Mouse (Mus musculus): Measurements from ENCODE around the gene Fam24a.

Fam24a gene

GRCm38 (mm10) chr7:131333564-131333963, at the start of gene Fam24a:
Fam24a (plus strand) TSS chr7:131333864.
- DNase-seq: no peak

DNA sequence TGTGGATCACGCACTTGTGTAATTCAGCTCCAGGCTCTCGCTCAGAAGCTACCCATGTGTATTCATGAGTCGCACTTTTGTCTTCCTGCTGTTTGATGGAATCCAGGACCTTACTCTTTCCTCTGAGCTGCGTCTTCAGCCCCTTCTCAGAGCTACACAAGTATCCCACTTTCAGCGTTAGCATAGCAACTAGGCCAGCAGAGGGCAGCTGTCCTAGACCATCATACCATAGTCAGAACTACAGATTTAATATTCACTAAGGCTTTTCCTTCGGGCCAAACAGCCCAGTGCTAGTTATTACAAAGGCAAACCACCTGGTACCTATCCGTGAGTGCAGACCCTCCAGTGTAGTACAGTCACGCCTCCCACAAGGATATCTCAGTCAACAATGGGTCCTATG, 36.5 kb upstream of the Fam24a start:
- no peak for DNase-seq

GRCm38 (mm10) chr7:131303340-131303739, 30.3 kb upstream of the Fam24a start:
- DNase-seq: no peak

DNA sequence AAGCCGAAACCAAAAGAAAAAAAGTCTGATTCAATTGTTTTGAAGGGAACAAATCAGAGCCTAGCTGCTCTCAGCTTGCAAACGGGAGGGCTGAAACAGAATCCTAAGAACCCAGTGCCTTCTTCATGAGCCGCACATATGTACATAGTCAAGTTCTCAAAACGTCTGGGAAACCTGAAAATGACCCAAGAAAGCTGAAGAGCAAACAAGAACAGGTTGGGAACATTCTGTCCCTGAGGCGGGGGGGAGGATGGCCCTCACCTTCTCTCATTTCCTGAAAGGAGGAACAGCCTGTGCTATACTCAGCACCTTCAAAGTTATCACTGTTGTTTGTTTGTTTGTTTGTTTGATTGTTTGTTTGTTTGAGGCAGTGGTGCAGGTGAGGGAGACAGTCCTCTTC, 26.9 kb upstream of the Fam24a start:
- no peak for DNase-seq

DNA sequence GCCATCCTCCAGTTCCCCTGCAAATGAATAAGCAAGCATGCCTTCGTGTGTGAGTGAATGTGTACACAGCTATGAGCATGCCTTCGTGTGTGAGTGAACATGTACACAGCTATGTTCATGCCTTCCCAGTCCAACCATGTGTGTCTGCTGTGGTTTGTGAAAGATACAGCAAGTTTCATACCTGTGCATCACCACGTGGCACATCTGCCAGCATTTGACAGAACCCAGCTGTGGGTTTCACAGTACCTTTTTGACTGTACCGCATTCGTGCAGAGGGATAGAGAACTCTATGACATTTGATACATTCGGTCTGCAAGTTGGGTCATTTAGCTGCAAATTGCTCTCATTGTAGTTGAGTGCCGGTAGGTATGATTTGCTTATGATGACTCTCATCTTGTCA, 19.2 kb upstream of the Fam24a start:
- DNase-seq: no peak

DNA sequence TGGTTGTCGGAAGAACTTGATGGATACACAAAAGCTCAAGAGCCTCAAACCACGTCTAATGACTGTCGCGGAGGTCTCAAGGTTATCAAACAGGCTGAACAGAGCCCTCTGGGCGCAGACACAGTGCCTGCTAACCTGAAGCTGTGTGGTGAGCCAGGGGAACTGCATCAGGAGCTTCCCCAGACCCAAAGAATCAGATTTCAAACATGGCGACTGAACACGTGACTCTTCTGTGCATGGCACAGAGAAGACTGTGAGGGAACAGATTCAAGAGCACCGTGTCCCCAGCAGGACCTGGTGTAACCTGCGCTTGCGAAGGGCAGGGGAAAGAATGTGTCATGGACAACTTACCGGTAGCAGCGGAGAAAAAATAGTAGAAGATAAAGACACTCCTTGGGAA, 16.1 kb upstream of the Fam24a start:
- no peak for DNase-seq

DNA sequence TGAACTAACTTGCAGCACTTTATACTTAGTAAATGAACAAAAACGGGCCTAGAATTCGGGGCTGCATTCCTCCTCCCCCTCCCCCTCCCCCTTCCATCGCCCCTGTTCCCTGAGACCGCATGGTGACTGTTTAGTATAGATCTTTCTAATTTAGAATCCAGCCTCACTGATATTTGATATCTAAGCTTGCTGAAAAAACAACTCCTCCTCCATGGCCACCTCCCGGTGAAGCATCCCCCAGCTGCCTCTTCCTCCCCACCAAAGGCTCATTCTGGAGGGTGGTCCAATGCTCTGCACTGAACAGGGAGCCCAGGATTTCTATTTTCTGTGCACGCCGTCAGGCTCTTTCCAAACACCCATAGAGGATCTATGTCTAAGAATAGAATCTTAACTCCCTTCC, 15.3 kb upstream of the Fam24a start:
- no peak for DNase-seq

DNA sequence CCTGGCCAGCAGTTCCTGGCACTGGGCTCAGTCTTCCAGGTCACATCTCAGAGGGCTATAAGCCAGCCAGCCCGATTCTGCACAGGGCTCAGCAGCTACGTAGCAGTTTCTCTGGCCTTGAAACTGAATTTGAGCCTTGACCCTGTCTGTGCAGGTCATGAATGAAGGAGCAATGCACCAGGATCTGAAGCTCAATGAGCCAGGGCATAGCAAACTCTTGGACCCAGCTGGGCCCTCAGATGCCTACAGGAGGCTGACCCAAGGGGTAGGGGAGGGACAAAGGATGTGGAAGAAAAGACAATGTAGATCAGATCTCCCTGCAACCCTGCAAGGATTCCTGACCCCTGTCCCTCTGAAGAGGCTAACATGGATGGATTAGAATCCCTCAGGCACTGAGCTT, 11.5 kb upstream of the Fam24a start, which contains the start of gene Cuzd1:
Cuzd1 (minus strand) TSS at position 101 of the 400 bp plus-strand sequence.
- DNase-seq: no peak

- no peak for DNase-seq
Observed at GRCm38 (mm10) chr7:131327054-131327453, 6.6 kb upstream of the Fam24a start.

DNA sequence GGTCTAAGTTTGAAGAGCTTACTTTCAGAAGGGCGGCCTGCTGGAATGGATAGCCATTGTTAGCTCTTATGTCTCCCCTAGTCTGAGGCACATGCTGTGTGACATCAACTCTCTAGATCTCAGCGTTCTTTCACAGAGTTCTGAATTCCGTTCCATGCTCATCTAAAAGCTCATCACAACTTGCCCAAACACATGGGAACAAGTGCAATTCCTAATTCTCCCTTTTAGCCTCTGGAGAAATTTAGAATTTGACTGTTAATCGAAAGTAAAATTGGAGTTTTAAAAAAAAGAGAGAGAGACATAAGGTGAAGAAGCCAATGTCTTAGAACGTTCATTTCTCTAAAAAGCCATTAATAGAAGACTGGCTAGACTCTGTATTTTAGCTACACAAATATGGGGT, 4.2 kb upstream of the Fam24a start, which contains the start of gene Fam24b:
Fam24b (minus strand) TSS at position 101 of the 400 bp plus-strand sequence.
- no peak for DNase-seq

DNA sequence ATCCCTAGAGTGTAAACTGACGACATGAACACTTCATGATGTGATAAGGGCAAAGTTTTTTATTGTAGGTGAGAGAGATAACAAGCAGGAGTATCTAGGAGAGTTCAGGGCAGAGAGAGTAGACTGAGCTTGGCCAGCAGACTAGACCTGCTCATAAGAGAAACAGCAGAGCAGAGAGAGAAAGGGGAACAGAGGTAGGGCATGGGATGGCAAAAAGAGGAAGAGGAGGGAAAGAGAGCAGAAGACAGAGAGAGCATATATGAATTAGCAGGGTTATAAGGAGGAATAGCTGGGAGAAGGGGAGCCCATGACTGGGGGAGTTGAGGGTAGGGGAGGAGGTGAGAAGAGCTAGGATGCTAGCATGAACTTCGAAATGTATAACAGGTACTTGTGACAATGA, 2.0 kb upstream of the Fam24a start:
- no peak for DNase-seq

DNA sequence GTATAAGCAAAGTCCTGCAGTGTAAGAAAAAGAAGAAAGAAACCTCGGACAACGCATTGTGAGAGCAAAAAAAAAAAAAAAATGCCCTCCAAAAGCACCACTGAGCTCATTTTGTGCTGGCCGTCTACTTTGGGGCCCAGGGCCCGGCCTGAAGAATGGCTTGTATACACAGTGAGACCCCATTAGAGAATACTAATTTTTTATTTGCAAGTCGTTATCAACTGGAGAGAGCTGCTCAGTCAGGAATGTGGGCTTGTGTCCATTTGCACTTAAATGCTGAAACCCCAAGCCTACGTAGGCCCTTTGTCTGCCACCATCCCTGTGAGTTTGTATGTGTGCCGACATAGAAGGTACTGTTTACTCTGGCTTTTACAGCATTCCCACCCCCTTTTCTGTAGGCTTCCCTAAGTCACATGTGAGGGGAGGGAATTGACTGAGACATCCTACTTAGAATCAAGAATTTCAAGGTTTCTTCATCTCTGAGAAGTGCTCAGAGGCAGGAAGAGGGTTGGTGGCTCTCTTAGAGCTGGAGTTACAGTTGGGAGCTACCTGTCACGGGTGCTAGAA, 3.9 kb downstream of the Fam24a start:
- no peak for DNase-seq

- peak; percentile 19 to 53 for DNase-seq
Observed at GRCm38 (mm10) chr7:131345856-131346541, 12.3 kb downstream of the Fam24a start.

DNA sequence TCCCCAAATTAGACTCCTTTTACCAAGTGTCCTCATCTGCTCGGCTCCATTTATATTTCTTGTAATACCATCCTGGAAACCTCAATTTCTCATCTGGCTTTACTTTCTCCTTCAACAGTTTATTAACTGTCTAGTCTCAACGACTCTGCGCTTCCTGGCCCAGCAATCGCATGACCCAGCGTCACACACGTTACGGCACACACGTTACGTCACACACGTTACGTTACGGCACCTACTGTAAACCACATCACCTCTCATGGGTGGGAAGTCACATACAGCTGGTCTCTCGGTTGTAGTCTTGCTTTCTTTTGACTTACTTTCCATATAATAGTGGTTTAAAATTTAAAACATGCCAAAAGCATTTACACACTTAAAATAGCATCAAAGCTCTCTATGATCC, 22.4 kb downstream of the Fam24a start:
- DNase-seq: no peak

DNA sequence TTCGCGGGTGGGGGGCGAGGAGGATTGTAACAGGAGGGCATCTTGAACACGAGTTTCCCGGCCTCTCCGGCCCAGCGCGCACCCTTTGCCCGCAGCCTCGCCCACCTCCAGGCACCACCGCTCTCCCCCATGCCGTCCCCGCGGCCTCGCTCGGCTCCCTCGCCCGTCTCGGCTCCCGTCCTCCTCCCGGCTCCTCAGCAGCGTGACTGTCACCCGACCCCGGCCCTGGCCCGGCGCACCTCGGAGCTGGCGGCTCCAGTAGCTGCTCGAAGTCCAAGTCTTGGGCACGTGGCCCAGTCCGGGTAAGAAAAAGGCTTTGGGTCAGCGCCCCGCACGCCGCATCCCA, 28.6 kb downstream of the Fam24a start:
- no peak for DNase-seq

DNA sequence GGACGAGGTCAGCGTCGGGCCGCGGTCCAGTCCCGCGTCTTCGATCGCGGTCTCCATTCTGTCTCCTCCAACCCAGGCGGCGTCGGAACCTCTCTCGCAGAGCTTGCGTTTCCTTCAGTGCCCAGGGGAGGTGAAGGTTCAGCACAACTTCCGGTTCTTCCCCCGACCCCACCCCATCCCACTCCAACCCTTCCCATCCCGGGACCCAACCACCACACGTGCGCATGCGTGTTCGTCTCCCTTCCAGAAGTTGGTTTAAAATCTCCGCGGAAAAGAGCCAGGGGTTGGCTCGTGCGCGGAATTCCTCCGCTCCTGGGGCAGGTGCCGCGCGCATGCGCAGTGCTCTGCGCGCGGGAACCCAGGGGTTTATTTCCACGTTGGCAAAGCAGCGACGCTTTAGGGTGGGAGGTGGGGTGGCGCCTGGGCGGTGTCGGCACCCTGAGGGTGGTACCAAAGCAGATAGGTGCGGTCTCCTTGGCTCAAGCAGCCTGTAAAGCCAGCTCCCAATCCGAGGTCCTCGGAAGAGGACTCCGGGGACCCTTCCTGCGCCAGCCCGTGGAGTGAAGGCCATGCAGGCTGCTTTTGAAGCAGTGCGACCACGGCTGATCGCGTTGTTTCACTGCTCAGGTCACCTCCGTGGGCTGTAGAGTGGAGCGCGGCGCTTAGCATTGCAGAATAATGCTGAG, 29.1 kb downstream of the Fam24a start, which contains the start of gene 2310057M21Rik:
2310057M21Rik (minus strand) TSS at position 145 of the 686 bp plus-strand sequence.
- DNase-seq: peak; percentile 95 to 97

DNA sequence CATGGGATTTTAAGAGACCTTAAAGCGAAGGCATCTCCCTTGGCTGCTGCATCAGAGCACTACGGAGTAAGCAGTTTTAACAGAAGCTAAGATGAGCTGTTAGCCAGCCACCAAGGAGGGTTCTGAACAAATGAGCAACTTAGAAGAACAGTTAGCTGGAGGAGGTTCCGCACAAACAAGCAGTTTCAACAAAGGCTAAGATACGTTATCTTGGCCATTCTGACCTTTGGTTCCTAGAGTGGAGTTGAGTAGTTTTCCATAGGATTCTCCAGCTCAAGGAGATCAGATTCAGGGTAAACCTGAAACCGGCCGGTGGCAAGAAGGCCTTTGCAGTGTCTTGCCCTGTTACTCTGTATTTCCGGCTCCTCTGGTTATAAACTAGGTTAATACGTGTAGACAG, 30.5 kb downstream of the Fam24a start:
- DNase-seq: no peak

GRCm38 (mm10) chr7:131370648-131371469, 37.2 kb downstream of the Fam24a start, which contains the start of gene Pstk:
Pstk (plus strand) TSS chr7:131371141.
- DNase-seq: peak; percentile 95

DNA sequence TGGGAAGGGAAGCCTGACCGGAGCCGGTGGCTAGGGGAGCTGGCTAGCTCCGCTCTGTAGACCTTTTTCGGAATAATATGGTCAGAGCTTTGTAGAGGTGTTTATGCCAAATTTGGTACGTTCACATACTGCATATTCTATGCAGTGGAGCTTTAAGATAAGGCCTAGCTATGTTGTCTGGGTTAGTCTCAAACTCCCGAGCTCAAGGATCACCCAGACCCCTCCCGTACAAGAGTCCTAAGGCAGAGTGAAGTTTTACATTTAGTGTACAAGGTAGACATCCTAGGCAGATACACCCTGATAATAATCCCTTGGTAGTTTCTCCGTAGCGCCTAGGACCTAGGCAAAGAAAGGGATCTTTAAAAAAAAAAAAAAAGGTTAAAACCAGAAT, 37.8 kb downstream of the Fam24a start:
- DNase-seq: no peak

- DNase-seq: no peak
Observed at GRCm38 (mm10) chr7:131371880-131372651, 38.4 kb downstream of the Fam24a start.
